Mouse (Mus musculus) heart, adult 2 months (tissue): ENCODE results near the gene Ap3d1. TPM values are rescaled to one million over a fixed set of nuclear protein-coding genes. Genes with fewer than 3 reads are reported as not detected.
A peak's percentile ranks its signal among the peaks of the same experiment; 100 is the strongest.

Experiments
- DNase-seq, 2 experiments: peaks; one replicate each; pipeline ENCODE4 v3.0.0; 2021
- H3K27ac ChIP-seq: fragments of 200-600 bp; 2 replicates; pipeline ENCODE4 v1.8.1; 2022
- H3K27me3 ChIP-seq: fragments of 200-500 bp; 2 replicates; pipeline ENCODE4 v1.6.1; 2012; ENCODE audit warnings: mild to moderate bottlenecking, low read length, inconsistent platforms, mixed read lengths; ENCODE audit not compliant: control insufficient read depth, insufficient read depth
- H3K36me3 ChIP-seq: fragments of 200-500 bp; 2 replicates; pipeline ENCODE4 v1.6.1; 2012; ENCODE audit warnings: low read length, inconsistent platforms; ENCODE audit not compliant: control insufficient read depth, insufficient read depth
- H3K4me1 ChIP-seq: fragments of 200-500 bp; 2 replicates; pipeline ENCODE4 v1.6.1; 2011; ENCODE audit warnings: low read length; ENCODE audit not compliant: control insufficient read depth, insufficient read depth
- H3K4me3 ChIP-seq: fragments of 200-600 bp; 2 replicates; pipeline ENCODE4 v1.8.1; 2022
- H3K79me2 ChIP-seq: fragments of 200-500 bp; replicated peaks from 2 replicates; pipeline ENCODE4 v1.6.1; 2012; ENCODE audit warnings: mild to moderate bottlenecking, inconsistent platforms, low read length, moderate library complexity, mixed read lengths; ENCODE audit not compliant: control insufficient read depth, insufficient read depth
- H3K9ac ChIP-seq: fragments of 200-500 bp; 2 replicates; pipeline ENCODE4 v1.6.1; 2012; ENCODE audit warnings: low read depth, mild to moderate bottlenecking, control low read depth, inconsistent platforms, low read length, mixed read lengths
- CTCF ChIP-seq: fragments of 200-600 bp; IDR thresholded peaks from 2 replicates; pipeline ENCODE4 v1.8.1; 2022; ENCODE audit warnings: antibody characterized with exemption, mild to moderate bottlenecking, moderate library complexity
- EP300 ChIP-seq: fragments of 200-500 bp; IDR thresholded peaks from 2 replicates; pipeline ENCODE4 v1.6.1; 2011; ENCODE audit warnings: low read depth, low read length, control low read depth; ENCODE audit not compliant: insufficient read depth
- POLR2A ChIP-seq: fragments of 200-500 bp; IDR thresholded peaks from 2 replicates; pipeline ENCODE4 v1.6.1; 2011; ENCODE audit warnings: mild to moderate bottlenecking, low read depth, low read length, control low read depth; ENCODE audit not compliant: insufficient read depth
- WGBS: fragments of 180-500 bp; shearing (Covaris S2); methylation state at CpG from one replicate; pipeline ENCODE4 v1.1.7; 2018; 5-methylcytosine and 5-hydroxymethylcytosine counted together
- intact Hi-C: fragments of 180-260 bp; cut with DNase I; formaldehyde crosslinking; loops from one replicate; pipeline ENCODE4 v1.15.1; 2025
- polyA plus RNA-seq: library from polyadenylated mRNA; depleted of rRNA; stranded (reverse); fragments of >200 nt; gene quantifications from 2 replicates; pipeline ENCODE4 v1.2.3, GENCODE M21; 2012
- total RNA-seq, 2 experiments: library from RNA; stranded (reverse); gene quantifications; 2 replicates each; pipeline ENCODE4 v1.2.3; 2021

The Ap3d1 gene
- total and polyA plus RNA-seq, 3 experiments: 40.2 to 52.9 (median 42.6) TPM

- peaks cover 2% of the 10 kb centered on the region; the same call in 1 of the 2 replicates for H3K36me3 ChIP-seq
- H3K9ac ChIP-seq: no peak overlapping the region
- peaks cover 14% of the 10 kb centered on the region for H3K4me1 ChIP-seq
- TF ChIP-seq CTCF (no peak; the same call in 1 of the 2 replicates), EP300 (no peak), POLR2A (no peak)
- intact Hi-C loops: loop anchor here (1.0 kb wide), 2 partner anchors 24 to 28 kb away; no protein-coding TSS in a partner anchor
- H3K27ac ChIP-seq: peak overlapping the region; percentile 62
- 52% methylated on average over 4 of the region's 4 CpGs for whole genome bisulfite sequencing
- no peak overlapping the region for H3K4me3 ChIP-seq
- H3K27me3 ChIP-seq: no peaks in the 10 kb centered on the region
- no peak for DNase-seq
- H3K79me2 ChIP-seq: no peaks in the 10 kb centered on the region
These were observed 32.9 kb upstream of the Ap3d1 start for GRCm38 (mm10) chr10:80774981-80775380.

GRCm38 (mm10) chr10:80774549-80774948 is 32.5 kb upstream of the Ap3d1 start:
- H3K4me1 ChIP-seq: peaks cover 14% of the 10 kb centered on the region

GRCm38 (mm10) chr10:80773816-80774215 is 31.8 kb upstream of the Ap3d1 start:
- H3K9ac ChIP-seq: no peak overlapping the region
- intact Hi-C loops: loop anchor here (1.0 kb wide), 2 partner anchors 23 to 27 kb away; no protein-coding TSS in a partner anchor
- peaks cover 14% of the 10 kb centered on the region for H3K4me1 ChIP-seq

More at GRCm38 (mm10) chr10:80774549-80774948, 32.5 kb upstream of the Ap3d1 start:
- peak; percentile 83 to 85 for DNase-seq
- TF ChIP-seq POLR2A (peak; percentile 52; the same call in 1 of the 2 replicates), EP300 (peak; percentile 97), CTCF (no peak; the same call in none of the 2 replicates)
- no peak overlapping the region for H3K9ac ChIP-seq
- WGBS: 28% methylated on average over 2 of the region's 2 CpGs
- intact Hi-C loops: loop anchor here (1.0 kb wide), 2 partner anchors 23 to 27 kb away; no protein-coding TSS in a partner anchor
- H3K27ac ChIP-seq: peak overlapping the region; percentile 72
- H3K79me2 ChIP-seq: no peaks in the 10 kb centered on the region
- no peak overlapping the region for H3K4me3 ChIP-seq
- no peaks in the 10 kb centered on the region for H3K27me3 ChIP-seq
- H3K36me3 ChIP-seq: peaks cover 2% of the 10 kb centered on the region; the same call in 1 of the 2 replicates

GRCm38 (mm10) chr10:80768365-80768764 is 26.3 kb upstream of the Ap3d1 start:
- H3K36me3 ChIP-seq: no peaks in the 10 kb centered on the region
- no peak for DNase-seq
- intact Hi-C loops: no loop called here
- no peak for TF ChIP-seq POLR2A
- TF ChIP-seq EP300: no peak
- TF ChIP-seq CTCF: no peak
- no peaks in the 10 kb centered on the region for H3K27me3 ChIP-seq
- 65% methylated on average over 6 of the region's 6 CpGs for WGBS
- H3K27ac ChIP-seq: no peak overlapping the region
- no peak overlapping the region for H3K9ac ChIP-seq
- no peak overlapping the region for H3K4me3 ChIP-seq
- H3K4me1 ChIP-seq: peaks cover 2% of the 10 kb centered on the region; the same call in 1 of the 2 replicates
- H3K79me2 ChIP-seq: no peaks in the 10 kb centered on the region

More at GRCm38 (mm10) chr10:80773816-80774215, 31.8 kb upstream of the Ap3d1 start:
- WGBS: 54% methylated on average over 5 of the region's 5 CpGs
- DNase-seq: no peak
- no peak overlapping the region for H3K4me3 ChIP-seq
- no peaks in the 10 kb centered on the region for H3K79me2 ChIP-seq
- H3K36me3 ChIP-seq: peaks cover 2% of the 10 kb centered on the region; the same call in 1 of the 2 replicates
- H3K27ac ChIP-seq: peak overlapping the region; percentile 72
- no peak for TF ChIP-seq EP300
- TF ChIP-seq CTCF: no peak
- no peak for TF ChIP-seq POLR2A
- H3K27me3 ChIP-seq: no peaks in the 10 kb centered on the region

GRCm38 (mm10) chr10:80766161-80766815 is 24.2 kb upstream of the Ap3d1 start:
- peak overlapping the region; percentile 71 for H3K27ac ChIP-seq
- no peak overlapping the region for H3K4me3 ChIP-seq
- H3K36me3 ChIP-seq: no peaks in the 10 kb centered on the region
- intact Hi-C loops: no loop called here
- H3K9ac ChIP-seq: no peak overlapping the region
- no peaks in the 10 kb centered on the region for H3K27me3 ChIP-seq
- no peaks in the 10 kb centered on the region; the same call in 1 of the 2 replicates for H3K79me2 ChIP-seq
- peak in 1 of 2 experiments; percentile 35 for DNase-seq
- WGBS: 68% methylated on average over 10 of the region's 10 CpGs
- no peak for TF ChIP-seq EP300
- no peak for TF ChIP-seq CTCF
- no peak for TF ChIP-seq POLR2A
- H3K4me1 ChIP-seq: peaks cover 6% of the 10 kb centered on the region; the same call in 1 of the 2 replicates

GRCm38 (mm10) chr10:80765746-80766145 is 23.7 kb upstream of the Ap3d1 start:
- no peak overlapping the region; the same call in 1 of the 2 replicates for H3K27ac ChIP-seq
- no peaks in the 10 kb centered on the region for H3K27me3 ChIP-seq
- TF ChIP-seq EP300: no peak
- no peak for TF ChIP-seq POLR2A
- TF ChIP-seq CTCF: no peak
- H3K79me2 ChIP-seq: peaks cover 2% of the 10 kb centered on the region
- no peak for DNase-seq
- H3K4me3 ChIP-seq: no peak overlapping the region
- H3K4me1 ChIP-seq: peaks cover 8% of the 10 kb centered on the region; the same call in 1 of the 2 replicates
- no peaks in the 10 kb centered on the region for H3K36me3 ChIP-seq
- intact Hi-C loops: no loop called here
- 74% methylated on average over 2 of the region's 2 CpGs for WGBS
- H3K9ac ChIP-seq: no peak overlapping the region
